Mouse (Mus musculus) telencephalon, adult 2 months (tissue): ENCODE measurements around the gene Tnrc6a.

Experiments
- DNase-seq: peaks from one replicate; pipeline ENCODE4 v3.0.0-alpha.2; 2011; ENCODE audit warnings: low read depth, low spot score

Tnrc6a gene

DNA sequence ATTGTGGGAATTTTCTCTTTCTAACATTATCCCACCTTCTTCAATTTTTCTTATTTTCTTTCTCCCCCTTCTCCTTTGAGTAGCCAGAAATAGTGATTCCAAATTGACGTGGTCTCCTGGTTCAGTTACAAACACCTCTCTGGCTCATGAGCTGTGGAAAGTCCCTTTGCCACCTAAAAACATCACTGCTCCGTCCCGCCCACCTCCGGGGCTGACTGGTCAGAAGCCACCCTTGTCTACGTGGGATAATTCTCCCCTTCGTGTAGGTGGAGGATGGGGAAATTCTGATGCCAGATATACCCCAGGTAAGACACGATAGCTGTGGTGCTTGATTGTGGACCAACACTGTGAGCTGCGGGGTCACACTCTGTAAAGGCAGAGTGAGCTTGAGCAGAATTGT lies 66.1 kb downstream of the Tnrc6a start:
- no peak for DNase-seq

DNA sequence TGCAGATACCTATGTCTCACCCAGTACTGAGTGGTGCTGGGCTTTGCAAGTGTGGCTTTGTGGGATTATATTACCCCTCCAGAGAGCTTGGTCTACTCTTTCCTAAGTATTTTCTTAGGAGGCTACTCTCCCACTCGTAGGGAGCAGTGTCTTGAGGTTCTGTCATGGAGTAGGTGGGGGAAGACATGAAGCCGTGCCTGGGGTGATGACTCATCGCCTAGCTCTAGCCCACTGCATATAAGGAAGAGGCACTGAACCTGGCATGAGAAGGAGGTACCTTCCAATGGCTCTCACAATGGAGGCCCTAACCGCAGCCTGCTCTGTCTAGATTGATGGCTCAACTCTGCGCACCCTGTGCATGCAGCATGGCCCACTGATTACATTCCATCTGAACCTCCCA lies 68.0 kb downstream of the Tnrc6a start:
- peak; percentile 24 for DNase-seq

DNA sequence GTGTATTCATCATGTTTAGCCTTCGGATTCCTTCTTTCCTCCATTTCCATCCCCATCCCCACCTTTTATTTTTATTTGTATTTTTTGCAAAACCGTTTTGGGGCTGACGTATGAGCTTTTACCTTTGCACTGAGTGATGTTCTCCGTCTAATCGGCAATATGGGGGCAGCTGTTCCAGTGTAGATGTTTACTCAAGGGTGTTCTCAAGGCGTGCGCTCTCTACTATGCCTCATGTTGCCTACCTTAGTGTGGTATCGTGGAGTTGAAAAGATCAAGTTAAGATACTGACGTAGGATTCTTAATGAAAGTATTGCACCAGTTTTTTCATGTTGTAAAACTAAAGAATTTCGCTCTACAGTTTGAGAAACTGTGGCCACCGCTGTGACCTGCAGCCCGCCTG lies 69.5 kb downstream of the Tnrc6a start:
- DNase-seq, result no peak

DNA sequence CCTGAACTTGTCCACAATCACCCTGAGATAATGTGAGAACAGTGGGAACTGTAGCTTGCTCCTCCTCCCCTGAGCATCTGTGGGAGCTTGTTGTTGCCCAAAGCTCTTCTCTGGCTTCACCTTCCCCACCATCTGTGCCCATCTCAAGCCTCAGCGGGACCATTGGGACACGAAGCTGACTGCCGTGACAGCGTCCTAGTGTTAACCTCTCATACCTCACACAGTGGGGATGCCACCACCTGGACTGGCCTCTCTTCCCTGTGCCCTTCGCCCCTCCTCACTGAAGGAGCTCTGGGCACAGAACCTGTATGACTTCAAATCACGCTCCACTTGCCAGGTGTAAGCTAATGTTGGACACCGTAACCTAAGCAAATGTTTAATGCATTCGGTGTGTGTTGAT lies 71.0 kb downstream of the Tnrc6a start:
- no peak for DNase-seq

DNA sequence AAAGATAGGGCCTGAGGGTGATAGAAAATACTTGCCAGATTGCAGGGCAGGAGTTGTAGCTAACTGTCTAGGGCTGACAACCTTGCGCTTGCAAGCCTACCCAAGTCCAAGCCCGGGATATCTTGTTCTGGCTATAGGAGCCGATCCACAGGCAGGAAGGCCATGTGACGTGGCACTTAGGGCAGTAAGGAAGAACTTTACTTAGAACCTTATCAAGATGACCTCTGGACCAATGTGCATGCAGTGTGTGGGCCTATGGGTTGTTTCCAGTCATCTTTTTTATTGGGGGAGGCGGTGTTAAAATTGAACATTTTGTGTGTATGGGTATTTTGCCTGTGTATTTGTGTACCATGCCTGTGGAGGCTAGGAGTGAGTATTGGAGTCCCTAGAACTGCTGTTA lies 72.7 kb downstream of the Tnrc6a start:
- DNase-seq, result no peak

DNA sequence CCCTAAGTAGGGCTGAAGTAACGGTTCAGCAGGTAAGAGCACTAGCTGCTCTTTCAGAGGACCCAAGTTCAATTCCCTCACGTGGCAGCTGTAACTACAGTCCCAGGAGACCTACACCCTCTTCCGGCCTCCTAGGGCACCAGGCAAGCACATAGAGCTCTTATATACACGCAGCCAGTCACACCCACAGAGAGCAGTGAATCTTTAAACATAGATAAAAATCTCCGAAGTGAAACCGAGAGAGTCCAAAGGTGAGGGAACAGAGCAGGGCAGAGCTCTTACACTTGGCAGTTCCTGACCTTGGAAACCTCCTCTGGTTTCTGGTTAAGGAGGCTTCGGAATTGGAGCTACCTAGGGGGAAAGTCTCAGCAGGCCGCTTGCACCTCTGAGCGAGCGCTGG lies 75.0 kb downstream of the Tnrc6a start:
- no peak for DNase-seq

DNA sequence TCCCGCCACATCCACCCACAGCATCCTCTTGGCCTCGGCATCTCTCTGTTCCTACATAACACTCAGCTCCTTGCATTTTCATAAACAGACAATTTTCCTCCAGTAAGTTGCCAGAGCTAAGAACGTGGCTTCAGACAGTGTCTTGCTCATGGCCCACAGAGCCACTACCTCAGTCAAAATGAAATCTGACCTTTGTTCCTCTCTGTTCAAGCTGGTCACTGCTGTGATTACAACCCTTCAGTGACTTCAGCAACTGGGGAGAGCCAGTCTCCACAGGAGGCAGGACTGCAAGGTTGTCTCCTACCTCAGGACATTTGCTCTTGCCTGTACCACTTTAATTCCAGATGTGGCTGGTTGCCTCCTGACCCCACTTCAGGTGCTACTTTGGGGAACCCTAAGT lies 75.5 kb downstream of the Tnrc6a start:
- no peak for DNase-seq

DNA sequence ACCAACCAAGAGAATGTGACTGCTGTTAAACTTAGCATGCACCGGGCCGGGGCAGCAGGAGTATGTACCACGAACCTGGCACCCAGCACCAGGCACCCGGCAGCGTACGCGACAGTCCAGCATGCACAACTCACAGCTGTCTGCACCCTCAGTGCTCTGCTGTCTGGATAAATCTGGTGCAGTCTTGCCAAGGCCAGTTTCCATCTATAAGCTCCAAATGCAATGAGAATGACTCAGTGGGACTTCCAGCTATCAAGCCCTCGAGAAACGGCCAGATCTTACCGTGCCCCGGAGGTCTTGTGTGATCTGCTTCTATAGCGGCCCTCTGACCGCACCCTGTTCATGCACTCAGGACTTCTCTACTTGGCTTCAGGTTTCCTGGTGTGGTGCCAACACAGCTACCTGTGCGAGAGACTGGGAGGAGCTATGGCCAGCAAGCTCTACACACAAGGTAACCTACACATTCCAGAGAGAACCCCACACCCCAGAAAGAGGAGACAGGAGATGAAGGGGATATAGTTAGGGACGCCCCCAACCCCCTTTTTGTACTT lies 76.0 kb downstream of the Tnrc6a start:
- no peak for DNase-seq

DNA sequence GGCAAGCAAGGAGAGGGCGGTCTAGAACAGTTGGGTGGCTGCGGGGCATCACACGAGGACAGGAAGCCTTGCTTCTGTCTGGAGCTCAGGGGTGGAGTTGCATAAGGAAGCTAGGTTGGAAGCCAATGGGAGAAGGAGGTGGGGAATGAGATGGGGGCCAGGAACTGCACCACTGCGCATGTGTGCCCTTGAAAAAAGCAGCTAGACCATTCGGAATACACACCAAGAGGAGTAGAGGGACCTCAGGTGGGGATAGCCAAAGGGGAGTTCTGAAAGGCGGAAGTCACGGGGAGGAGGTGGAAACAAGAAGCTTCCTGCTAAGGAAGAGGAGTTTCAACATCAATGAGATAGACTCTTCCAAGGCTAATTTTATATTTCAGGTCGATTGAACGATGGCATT lies 77.0 kb downstream of the Tnrc6a start:
- DNase-seq, result no peak

DNA sequence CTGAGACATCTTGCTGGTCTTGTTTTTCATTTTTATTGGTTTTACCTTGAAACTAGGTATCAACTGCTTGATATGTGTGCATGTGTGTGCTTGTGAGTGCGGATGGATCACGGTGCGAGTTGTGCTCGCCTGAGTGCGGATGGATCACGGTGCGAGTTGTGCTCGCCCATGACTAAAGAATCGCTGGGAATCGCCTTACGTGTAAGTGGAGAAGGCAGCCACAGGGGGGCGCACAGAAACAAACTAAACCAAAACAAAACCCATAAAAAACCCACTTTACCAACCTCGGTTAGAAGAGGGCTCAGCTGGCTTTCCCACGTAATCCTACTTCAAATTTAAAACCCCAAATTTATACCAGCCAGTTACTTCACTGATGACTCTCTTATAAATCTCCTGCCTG lies 81.6 kb downstream of the Tnrc6a start:
- no peak for DNase-seq

DNA sequence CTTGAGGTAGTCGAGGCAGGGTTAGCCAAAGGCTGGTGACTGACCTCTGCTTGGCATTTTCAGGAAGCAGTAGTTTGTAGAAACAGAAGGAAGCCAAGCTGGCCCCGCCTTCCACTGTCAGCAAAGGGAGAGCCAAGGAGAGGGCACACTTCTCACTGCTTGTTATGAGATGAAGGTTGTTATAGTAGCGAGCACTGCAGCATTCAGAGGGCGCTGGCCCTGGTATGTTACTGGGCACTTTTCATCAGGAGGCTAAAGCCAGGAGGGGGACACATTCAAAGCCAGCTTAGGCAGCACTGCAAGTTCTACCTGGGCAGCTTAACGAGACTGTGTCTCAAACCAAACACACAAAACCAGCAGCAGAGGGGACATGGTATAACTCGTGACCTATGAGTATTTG lies 83.9 kb downstream of the Tnrc6a start:
- DNase-seq, result no peak

DNA sequence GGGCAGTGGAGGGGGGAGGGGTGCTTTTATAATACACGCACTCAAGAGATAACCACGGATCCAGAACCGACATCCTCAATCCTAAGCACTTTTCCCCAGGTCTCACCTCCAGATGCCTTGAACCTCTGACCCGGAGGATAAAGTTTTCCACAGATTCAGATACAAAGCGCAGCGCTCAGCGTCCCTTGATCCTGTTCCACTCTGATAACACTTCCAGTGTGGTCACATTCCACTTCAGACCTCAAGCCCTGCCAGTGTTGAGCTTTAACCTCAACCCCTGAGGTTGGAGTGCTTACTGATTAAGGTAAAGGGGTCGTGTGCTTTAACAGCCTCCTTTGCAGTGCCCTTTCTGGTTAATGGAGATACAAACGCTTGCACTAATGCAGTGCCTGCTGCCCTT lies 86.2 kb downstream of the Tnrc6a start:
- no peak for DNase-seq

DNA sequence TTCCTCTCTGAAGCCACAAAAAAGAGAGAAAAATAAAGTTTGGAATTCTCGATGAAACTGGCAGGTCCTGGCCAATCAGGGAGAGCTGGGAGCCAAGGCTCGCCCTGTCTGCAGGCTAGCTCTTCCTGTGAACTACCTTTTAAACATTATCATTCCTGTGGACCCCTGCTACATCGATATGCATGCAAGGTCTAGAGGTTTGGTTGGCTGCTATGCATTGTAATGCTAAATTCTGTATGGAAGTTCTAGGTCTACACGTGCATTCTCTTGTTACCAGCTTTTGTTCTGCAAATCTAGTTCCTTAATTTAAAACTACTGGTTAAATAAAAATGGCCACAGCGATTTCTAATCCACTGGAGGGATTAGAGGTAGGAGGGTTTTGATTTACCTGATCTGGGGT lies 87.8 kb downstream of the Tnrc6a start:
- no peak for DNase-seq

DNA sequence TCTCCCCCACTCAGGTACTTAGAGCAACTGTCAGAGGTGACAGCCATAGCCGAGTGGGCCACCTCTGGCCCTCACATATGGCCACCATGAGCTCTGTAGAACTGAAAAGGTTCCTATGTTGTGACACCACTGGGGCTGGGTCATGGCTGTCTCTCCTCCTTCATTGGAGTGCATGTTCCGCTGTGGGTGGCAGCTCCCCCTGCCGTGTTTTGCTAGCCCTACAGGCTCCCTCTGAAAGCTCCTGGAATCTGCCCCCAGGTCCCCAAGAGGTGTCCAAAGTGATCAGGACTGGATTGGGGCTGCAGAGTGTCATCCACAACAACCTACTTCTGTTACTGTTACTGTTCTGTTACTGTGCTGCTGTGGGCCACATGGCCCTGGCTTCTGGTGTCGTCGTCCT lies 88.6 kb downstream of the Tnrc6a start:
- DNase-seq, result no peak

DNA sequence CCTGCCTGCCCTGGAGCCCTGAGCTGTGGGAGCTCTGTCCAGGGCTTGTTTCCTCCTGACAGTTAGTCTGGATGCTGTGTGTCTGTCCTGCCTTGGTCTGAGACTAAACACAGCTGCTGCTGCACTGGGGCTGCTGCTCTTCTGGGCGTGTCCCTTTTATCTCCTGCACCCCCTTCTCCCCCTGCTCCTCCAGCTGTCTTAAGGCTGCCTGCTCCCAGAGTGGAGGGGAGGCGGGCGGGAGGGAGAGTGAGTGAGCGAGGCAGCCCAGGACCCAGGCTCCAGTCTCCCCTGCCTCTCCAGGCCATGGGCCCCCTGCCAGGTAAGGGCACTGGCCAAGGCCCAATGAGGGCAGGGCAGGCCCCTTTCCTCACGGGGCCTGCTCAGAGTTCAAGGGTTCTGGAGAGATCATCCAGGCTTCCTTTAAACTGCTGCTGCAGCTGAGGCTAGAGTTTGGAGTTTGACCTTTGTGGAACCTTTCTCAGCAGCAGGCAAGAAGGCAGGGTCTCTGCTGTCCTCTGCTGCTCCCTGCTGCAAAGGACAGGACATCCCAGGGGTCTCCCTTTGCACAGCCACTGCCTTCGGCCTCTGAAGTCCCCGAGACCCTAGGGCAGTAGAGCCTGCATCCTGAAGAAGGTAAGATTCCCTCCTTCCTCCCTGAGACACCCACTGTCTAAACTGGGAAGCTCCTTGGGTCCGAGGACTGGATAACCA lies 90.8 kb downstream of the Tnrc6a start, which contains the start of gene Slc5a11:
Slc5a11 (plus strand) TSS at position 416 of the 711 bp plus-strand sequence.
- DNase-seq, result no peak

DNA sequence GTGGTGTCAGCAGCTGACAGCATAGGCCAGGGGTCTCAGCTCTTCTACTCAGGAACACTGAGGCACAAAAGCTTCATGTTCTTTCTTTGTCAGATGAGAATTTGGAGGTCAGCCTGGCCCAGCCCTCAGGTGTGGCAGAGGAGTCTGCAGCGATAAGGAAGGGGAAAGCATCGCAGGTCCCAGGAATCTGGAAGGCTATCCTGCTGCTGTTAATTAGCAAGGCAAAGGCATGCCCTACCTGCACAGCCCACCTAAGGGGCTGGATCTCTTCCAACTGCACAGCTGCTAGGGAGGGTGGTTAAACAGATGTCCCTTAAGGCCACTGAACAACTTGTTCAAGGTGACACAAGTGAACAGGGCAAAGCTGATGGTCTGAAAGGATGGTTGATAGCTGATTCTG lies 91.5 kb downstream of the Tnrc6a start:
- DNase-seq, result no peak

DNA sequence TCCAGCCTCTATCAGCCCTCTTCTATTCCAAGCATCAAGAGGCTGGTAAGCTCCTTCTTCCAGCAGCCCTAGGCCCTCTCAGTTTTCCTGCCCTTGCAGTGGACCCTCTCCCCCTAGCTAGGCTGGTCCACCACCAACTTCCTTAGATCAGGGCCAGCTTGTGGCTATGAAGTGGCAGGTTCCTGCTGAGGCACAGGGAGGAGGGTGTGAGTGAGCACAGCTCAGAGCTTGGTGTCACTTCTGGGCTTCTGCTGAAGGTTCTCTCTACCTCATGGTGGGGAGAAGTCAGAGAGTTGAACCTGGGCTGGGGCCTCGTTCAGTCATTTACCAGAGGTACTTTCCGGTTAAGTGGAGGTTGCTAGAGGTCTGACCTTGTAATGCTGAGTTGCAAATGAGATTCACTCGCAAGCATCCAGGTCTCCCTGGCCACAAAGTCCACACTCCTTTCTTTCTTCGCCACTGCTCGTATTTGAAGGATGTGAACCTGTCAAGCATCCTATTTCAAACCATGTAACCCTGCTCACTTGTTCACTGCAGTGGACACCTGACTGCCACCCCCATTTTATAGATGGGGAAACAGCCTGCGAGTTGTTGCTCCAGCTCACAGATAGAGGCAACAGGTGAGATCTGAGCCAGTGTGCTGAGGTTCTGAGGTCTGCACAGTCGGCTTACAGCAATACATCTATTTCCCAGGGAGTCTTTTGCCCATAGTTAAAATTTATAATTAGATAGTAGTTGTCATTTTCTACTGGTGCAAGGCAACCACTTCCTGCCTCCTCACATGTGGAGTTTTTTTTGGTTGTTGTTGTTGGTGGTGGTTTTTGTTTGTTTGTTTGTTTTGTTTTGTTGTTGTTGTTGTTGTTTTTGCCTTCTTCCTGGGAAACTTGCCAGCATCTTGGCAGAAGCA lies 94.0 kb downstream of the Tnrc6a start:
- no peak for DNase-seq

DNA sequence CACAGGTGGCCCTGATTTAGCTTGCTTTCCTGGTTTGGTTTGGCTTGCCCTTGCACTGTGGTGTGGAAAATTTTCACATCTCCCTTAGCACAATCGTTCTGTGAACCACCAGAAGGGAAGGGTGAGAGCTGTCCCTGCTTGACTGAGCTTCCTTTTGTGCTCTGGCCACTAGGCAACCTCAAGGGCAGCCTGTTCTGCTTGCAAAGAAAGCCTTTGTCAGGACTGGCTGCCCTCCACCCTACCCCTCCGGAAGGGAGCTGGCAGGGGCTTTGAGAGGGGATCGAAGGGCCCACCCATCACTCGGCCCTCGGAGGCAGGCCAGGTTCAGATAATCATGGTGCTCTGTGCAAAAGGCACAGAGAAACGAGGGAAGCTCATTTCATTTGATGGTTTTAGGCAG lies 94.9 kb downstream of the Tnrc6a start:
- DNase-seq, result peak; percentile 61

DNA sequence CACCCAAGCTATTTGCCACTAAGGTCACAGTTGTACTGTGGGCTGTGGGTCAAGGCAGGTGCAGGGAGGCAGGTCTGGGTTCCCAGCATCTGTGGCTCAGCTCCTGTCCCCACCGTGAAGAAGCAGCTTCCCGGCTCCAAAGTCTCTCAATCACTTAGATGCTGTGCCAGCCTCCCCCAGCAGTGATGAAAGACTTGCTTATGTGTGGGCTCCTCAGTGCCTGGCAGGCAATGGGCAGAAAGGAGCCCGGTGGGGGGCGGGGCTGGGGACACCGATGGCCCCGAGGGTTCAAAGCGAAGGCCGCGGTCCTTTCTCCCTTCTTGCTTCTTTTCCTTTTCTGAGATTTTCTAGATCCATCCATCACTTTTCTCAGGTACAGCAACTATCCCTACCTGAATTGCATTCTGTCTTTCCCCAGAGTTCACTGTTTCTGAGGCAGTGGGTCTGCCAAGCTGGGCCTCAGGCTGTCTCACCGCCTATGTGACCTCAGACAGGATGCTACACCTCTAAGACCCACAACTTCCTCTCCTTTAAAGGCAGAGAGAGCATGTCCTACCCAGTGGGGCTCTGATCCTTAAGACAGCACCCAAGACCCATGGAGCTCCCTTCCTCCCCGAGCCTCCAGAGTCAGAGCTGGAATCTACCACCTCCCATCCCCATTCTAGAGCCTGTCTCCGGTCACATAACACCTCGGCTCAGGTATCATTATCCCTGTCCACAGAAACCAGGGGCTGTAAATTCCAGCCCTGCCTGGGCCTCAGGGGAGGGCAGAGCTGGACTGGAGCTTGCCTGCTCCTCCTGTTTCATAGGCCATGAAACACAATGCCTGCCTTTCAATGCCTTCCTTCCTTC lies 96.3 kb downstream of the Tnrc6a start:
- no peak for DNase-seq

DNA sequence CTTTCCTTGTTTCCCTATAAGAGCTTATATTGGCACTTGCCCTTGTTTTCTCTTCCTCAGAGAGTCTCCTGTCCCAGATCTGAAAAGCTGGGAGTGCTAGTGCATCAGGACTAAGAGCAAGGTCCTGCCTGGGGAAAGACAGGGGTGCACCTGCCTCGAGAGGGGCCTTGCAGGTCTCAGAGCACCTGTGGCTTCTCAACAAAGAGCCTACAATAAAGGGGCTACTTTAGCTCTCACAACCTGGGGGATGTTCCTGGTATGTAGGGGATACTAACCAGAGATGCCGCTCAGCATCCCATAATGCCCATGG lies 96.9 kb downstream of the Tnrc6a start:
- DNase-seq, result no peak

DNA sequence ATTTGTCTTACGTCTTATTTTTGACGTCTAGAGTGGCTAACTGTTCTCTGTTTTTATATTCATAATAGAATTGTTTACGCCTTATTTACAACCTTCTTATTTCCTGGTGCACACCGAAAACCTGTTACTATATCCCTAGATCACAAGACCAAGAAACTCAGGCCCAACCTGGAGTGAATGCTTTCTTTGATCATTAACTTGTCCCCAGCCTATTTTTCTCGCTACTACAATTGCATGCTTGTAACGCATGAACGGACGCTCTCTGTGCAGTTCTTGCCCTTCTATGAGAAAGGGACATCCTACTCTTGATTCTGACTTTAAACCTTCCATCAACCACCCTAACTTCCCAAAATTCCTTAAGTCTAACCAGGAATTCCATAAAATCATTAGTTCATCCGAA lies 100.4 kb downstream of the Tnrc6a start:
- no peak for DNase-seq

DNA sequence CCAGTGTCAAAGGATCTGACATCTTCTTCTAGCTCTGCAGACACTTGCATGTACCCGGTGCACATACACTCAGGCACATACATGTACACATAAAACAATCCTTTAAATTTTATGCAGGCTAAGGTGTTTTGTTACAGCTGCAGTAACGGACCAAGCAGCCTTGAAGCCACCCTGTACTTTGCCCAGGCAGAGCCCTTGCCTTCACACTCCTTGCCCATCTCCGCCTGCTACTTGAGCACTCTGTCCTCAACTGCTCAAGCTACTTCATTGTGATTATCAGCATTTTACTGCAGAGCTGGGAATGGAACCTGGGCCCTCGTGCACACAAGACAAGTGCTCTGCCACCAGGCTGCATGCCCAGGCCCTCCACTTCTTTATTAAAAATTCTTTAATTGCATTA lies 101.5 kb downstream of the Tnrc6a start:
- DNase-seq, result no peak
